Mouse (Mus musculus) c-Kit-positive CD71-positive TER-119-negative erythroid progenitor cells, embryonic 14.5 days (primary cell): ENCODE results near the gene H13.

Source experiments
- DNase-seq: peaks from one replicate; pipeline ENCODE4 v3.0.0-alpha.2; 2013; ENCODE audit warnings: low read depth

Gene H13

GRCm38 (mm10) chr2:152703596-152704255 is 34.5 kb downstream of the H13 start:
- DNase-seq = no peak

GRCm38 (mm10) chr2:152704256-152704605 is 35.0 kb downstream of the H13 start:
- no peak for DNase-seq

- no peak for DNase-seq
These were observed 35.6 kb downstream of the H13 start for GRCm38 (mm10) chr2:152704811-152705370.

- DNase-seq = no peak
These were observed 36.8 kb downstream of the H13 start for GRCm38 (mm10) chr2:152705993-152706571.

GRCm38 (mm10) chr2:152707186-152707585 is 37.9 kb downstream of the H13 start:
- no peak for DNase-seq

- DNase-seq = peak; percentile 17
These were observed 38.4 kb downstream of the H13 start for GRCm38 (mm10) chr2:152707627-152708026.

- no peak for DNase-seq
These were observed 39.8 kb downstream of the H13 start for GRCm38 (mm10) chr2:152709066-152709465.

GRCm38 (mm10) chr2:152716241-152716772 is 47.0 kb downstream of the H13 start:
- no peak for DNase-seq

GRCm38 (mm10) chr2:152717652-152718051 is 48.4 kb downstream of the H13 start:
- no peak for DNase-seq

- DNase-seq = no peak
These were observed 48.8 kb downstream of the H13 start for GRCm38 (mm10) chr2:152718076-152718475.

- DNase-seq = no peak
These were observed 54.5 kb downstream of the H13 start for GRCm38 (mm10) chr2:152723651-152724331.

GRCm38 (mm10) chr2:152724332-152724723 is 55.1 kb downstream of the H13 start:
- no peak for DNase-seq

- DNase-seq = no peak
These were observed 56.0 kb downstream of the H13 start for GRCm38 (mm10) chr2:152725178-152725750.

GRCm38 (mm10) chr2:152726213-152726612 is 57.0 kb downstream of the H13 start:
- no peak for DNase-seq

- DNase-seq = no peak
These were observed 57.6 kb downstream of the H13 start for GRCm38 (mm10) chr2:152726751-152727335.

GRCm38 (mm10) chr2:152727795-152728510 is 58.7 kb downstream of the H13 start:
- no peak for DNase-seq

GRCm38 (mm10) chr2:152728594-152728993 is 59.3 kb downstream of the H13 start:
- DNase-seq = no peak

GRCm38 (mm10) chr2:152729013-152729635 is 59.9 kb downstream of the H13 start:
- DNase-seq = no peak

- no peak for DNase-seq
These were observed 60.4 kb downstream of the H13 start for GRCm38 (mm10) chr2:152729636-152730020.

GRCm38 (mm10) chr2:152733201-152733600 is 63.9 kb downstream of the H13 start:
- DNase-seq = no peak

- no peak for DNase-seq
These were observed 65.2 kb downstream of the H13 start for GRCm38 (mm10) chr2:152734501-152734900.
